Mouse (Mus musculus): ENCODE data around the gene Glrx3. TPM values are rescaled to one million over a fixed set of nuclear protein-coding genes. Genes with fewer than 3 reads are reported as not detected.

Glrx3 gene
- total RNA-seq (2014; rRNA removed; ENCODE audit: low replicate concordance) (88.1 and 96.7 TPM in 2 replicates), polyA plus RNA-seq (2015; fragmentation: Nextera tagmentation; extraction: Ambion mirVana) (162 and 164 TPM in 2 replicates)

DNA sequence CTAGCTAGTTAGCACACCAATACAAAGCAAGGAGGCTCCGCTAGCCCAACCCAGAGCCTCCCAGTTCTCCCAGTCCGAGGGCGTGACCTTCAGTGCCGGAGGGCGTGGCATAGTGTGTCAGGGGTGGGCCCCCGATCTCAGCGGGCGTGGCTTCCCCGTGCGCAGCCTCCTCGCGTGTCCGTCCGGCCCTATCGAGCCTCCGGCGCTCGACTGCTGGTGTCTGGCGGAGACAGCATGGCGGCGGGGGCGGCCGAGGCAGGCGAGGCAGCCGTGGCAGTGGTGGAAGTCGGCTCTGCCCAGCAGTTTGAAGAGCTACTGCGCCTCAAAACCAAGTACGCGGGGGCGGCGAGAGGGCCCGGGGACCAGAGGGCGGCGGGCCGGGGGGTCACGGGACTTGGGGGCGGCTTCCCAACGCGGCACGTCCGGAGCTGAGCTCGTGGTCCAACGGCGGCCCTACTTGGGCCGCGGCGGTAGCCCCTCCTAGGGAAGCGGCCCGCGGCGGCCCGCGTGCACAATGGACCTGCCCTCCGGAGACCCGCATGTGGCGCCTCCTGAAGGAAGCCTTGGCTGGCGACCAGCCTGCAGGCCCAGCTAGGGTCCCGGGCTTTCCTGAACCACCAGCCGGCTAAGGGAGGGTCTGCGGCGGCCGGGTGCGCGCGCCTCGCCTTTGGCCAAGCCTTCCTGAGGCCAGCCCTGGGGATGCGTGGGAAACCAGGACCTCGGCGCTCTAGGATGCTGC is at the start of gene Glrx3:
Gene Glrx3, plus strand, starts transcription at position 175 of the 739 bp plus-strand sequence.
- peak; percentile 95 for DNase-seq (ENCODE audit: low spot score)
- Histone ChIP-seq H3K9me3 (replicated peaks; ENCODE audit: control insufficient read depth, low read length) (no peaks in the 10 kb centered on the region), H3K4me2 (ENCODE audit: low read depth, low read length) (peak within 1 kb of the TSS; percentile 89), H3K4me3 (ENCODE audit: low read depth, low read length) (peak within 1 kb of the TSS; percentile 94), H3K27me3 (ENCODE audit: control insufficient read depth, insufficient read depth, low read length) (no peaks in the 10 kb centered on the region), H3K9ac (replicated peaks; ENCODE audit: low read depth, low read length) (peak within 1 kb of the TSS; percentile 89), H3K4me1 (ENCODE audit: control insufficient read depth, insufficient read depth) (peaks cover 17% of the 10 kb centered on the region), H3K36me3 (replicated peaks; ENCODE audit: control insufficient read depth, insufficient read depth, low read length) (no peaks in the 10 kb centered on the region), H3K27ac (ENCODE audit: low read depth) (peak within 1 kb of the TSS; percentile 86)
- no peak for TF ChIP-seq CTCF (IDR thresholded peaks at IDR 0.05; ENCODE audit: low read depth)
- TF ChIP-seq EP300 (IDR thresholded peaks at IDR 0.05; ENCODE audit: low read depth), result no peak
- whole genome bisulfite sequencing, result under 1% methylated on average over 68 of the region's 69 CpGs
- peak; percentile 100 for ATAC-seq (ENCODE audit: insufficient read depth, low read depth)

DNA sequence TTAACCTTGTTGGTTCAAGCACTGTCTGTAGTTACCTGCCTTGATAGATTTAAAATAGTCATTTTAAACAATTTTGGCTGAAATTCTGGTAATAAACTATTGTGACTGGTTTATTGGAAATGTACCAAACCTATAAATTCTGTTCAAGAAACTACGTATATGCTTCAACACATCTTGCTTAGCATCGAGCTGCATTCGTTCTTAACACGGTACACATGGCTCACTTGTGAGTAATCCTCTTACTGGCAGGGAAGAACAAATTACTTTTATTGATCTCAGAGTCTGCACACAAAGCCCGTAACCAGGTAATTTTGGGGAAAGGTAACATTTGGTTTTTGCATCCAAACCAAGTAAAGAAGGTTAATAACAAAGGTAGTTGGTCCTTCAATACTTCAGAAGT is 49.6 kb upstream of the Glrx3 start:
- ATAC-seq (ENCODE audit: insufficient read depth, low read depth) (no peak), DNase-seq (ENCODE audit: low spot score) (no peak)
- H3K9me3 ChIP-seq (replicated peaks; ENCODE audit: control insufficient read depth, low read length), result no peaks in the 10 kb centered on the region
- no peak for TF ChIP-seq EP300 (IDR thresholded peaks at IDR 0.05; ENCODE audit: low read depth)
- no peak for TF ChIP-seq CTCF (IDR thresholded peaks at IDR 0.05; ENCODE audit: low read depth)
- H3K36me3 ChIP-seq (replicated peaks; ENCODE audit: control insufficient read depth, insufficient read depth, low read length), result peaks cover 4% of the 10 kb centered on the region; the same call in 1 of the 2 replicates
- H3K4me1 ChIP-seq (ENCODE audit: control insufficient read depth, insufficient read depth), result no peaks in the 10 kb centered on the region
- no peak overlapping the region for H3K4me2 ChIP-seq (ENCODE audit: low read depth, low read length)
- H3K9ac ChIP-seq (replicated peaks; ENCODE audit: low read depth, low read length), result no peak overlapping the region
- H3K4me3 ChIP-seq (ENCODE audit: low read depth, low read length), result no peak overlapping the region
- WGBS, result 95% methylated on average over 5 of the region's 5 CpGs
- H3K27me3 ChIP-seq (ENCODE audit: control insufficient read depth, insufficient read depth, low read length), result no peaks in the 10 kb centered on the region
- no peak overlapping the region for H3K27ac ChIP-seq (ENCODE audit: low read depth)

- TF ChIP-seq EP300 (IDR thresholded peaks at IDR 0.05; ENCODE audit: low read depth) (no peak), CTCF (IDR thresholded peaks at IDR 0.05; ENCODE audit: low read depth) (no peak)
- no peak overlapping the region for H3K4me2 ChIP-seq (ENCODE audit: low read depth, low read length)
- no peaks in the 10 kb centered on the region for H3K27me3 ChIP-seq (ENCODE audit: control insufficient read depth, insufficient read depth, low read length)
- no peaks in the 10 kb centered on the region for H3K9me3 ChIP-seq (replicated peaks; ENCODE audit: control insufficient read depth, low read length)
- H3K36me3 ChIP-seq (replicated peaks; ENCODE audit: control insufficient read depth, insufficient read depth, low read length), result no peaks in the 10 kb centered on the region
- no peak overlapping the region for H3K4me3 ChIP-seq (ENCODE audit: low read depth, low read length)
- ATAC-seq (ENCODE audit: insufficient read depth, low read depth) (peak; percentile 20; the same call in 1 of the 2 replicates), DNase-seq (ENCODE audit: low spot score) (peak; percentile 19)
- no peak overlapping the region for H3K27ac ChIP-seq (ENCODE audit: low read depth)
- no peak overlapping the region for H3K9ac ChIP-seq (replicated peaks; ENCODE audit: low read depth, low read length)
- WGBS, result 69% methylated on average over 4 of the region's 4 CpGs
- no peaks in the 10 kb centered on the region for H3K4me1 ChIP-seq (ENCODE audit: control insufficient read depth, insufficient read depth)
Measured at GRCm38 (mm10) chr7:137395421-137395820, 42.0 kb upstream of the Glrx3 start.

DNA sequence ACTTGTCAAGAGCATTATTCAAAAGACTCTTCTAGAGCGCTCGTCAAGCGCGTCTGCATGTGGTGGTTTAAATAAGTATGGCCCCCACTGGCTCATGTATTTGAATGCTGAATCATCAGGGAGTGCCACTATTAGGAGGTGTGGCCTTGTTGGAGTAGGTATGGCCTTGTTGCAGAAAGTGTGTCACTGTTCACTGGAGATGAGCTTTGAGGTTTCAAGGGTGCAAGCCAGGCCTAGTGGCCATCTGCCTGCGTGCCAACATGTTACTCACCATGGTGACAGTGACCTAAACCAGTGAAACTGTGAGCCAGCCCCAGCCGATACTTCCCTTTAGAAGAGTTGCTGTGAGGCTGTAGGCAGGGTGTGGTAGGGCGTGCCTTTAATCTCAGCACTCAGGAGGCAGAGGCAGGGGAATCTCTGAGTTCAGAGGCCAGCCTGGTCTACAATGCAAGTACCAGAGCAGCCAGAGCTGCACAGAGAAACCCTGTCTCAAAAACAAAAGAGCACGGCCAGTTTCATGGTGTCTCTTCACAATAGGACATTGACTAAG is 40.0 kb upstream of the Glrx3 start:
- 93% methylated on average over 8 of the region's 8 CpGs for WGBS
- Histone ChIP-seq H3K4me2 (ENCODE audit: low read depth, low read length) (no peak overlapping the region), H3K4me3 (ENCODE audit: low read depth, low read length) (no peak overlapping the region), H3K9me3 (replicated peaks; ENCODE audit: control insufficient read depth, low read length) (0 out of 2 replicates have a peak, but pooled peaks cover 6% of the 10 kb centered on the region), H3K27me3 (ENCODE audit: control insufficient read depth, insufficient read depth, low read length) (no peaks in the 10 kb centered on the region), H3K4me1 (ENCODE audit: control insufficient read depth, insufficient read depth) (no peaks in the 10 kb centered on the region), H3K9ac (replicated peaks; ENCODE audit: low read depth, low read length) (no peak overlapping the region), H3K27ac (ENCODE audit: low read depth) (no peak overlapping the region), H3K36me3 (replicated peaks; ENCODE audit: control insufficient read depth, insufficient read depth, low read length) (no peaks in the 10 kb centered on the region)
- TF ChIP-seq EP300 (IDR thresholded peaks at IDR 0.05; ENCODE audit: low read depth) (no peak), CTCF (IDR thresholded peaks at IDR 0.05; ENCODE audit: low read depth) (no peak)
- ATAC-seq (ENCODE audit: insufficient read depth, low read depth) (no peak), DNase-seq (ENCODE audit: low spot score) (no peak)

GRCm38 (mm10) chr7:137398973-137399372 is 38.4 kb upstream of the Glrx3 start:
- Histone ChIP-seq H3K4me3 (ENCODE audit: low read depth, low read length) (no peak overlapping the region), H3K36me3 (replicated peaks; ENCODE audit: control insufficient read depth, insufficient read depth, low read length) (no peaks in the 10 kb centered on the region), H3K9me3 (replicated peaks; ENCODE audit: control insufficient read depth, low read length) (0 out of 2 replicates have a peak, but pooled peaks cover 6% of the 10 kb centered on the region), H3K4me1 (ENCODE audit: control insufficient read depth, insufficient read depth) (no peaks in the 10 kb centered on the region), H3K27ac (ENCODE audit: low read depth) (no peak overlapping the region), H3K9ac (replicated peaks; ENCODE audit: low read depth, low read length) (no peak overlapping the region), H3K4me2 (ENCODE audit: low read depth, low read length) (no peak overlapping the region), H3K27me3 (ENCODE audit: control insufficient read depth, insufficient read depth, low read length) (no peaks in the 10 kb centered on the region)
- WGBS, result 86% methylated on average over 4 of the region's 4 CpGs
- ATAC-seq (ENCODE audit: insufficient read depth, low read depth) (no peak), DNase-seq (ENCODE audit: low spot score) (no peak)
- TF ChIP-seq EP300 (IDR thresholded peaks at IDR 0.05; ENCODE audit: low read depth) (no peak), CTCF (IDR thresholded peaks at IDR 0.05; ENCODE audit: low read depth) (no peak)

All from heart, postnatal 0 days (tissue).